Mouse (Mus musculus) olfactory bulb, adult 2 months (tissue): ENCODE measurements around the gene Tmem132d.

Source experiments
- CTCF ChIP-seq: fragments of 200-500 bp; IDR thresholded peaks from 2 replicates; pipeline ENCODE4 v1.5.1; 2012; ENCODE audit warnings: low read depth, mild to moderate bottlenecking, low read length, moderate library complexity; ENCODE audit not compliant: insufficient read depth
- POLR2A ChIP-seq: fragments of 200-500 bp; IDR thresholded peaks from 2 replicates; pipeline ENCODE4 v1.6.1; 2012; ENCODE audit warnings: mild to moderate bottlenecking, low read depth, low read length, moderate library complexity; ENCODE audit not compliant: insufficient read depth

DNA sequence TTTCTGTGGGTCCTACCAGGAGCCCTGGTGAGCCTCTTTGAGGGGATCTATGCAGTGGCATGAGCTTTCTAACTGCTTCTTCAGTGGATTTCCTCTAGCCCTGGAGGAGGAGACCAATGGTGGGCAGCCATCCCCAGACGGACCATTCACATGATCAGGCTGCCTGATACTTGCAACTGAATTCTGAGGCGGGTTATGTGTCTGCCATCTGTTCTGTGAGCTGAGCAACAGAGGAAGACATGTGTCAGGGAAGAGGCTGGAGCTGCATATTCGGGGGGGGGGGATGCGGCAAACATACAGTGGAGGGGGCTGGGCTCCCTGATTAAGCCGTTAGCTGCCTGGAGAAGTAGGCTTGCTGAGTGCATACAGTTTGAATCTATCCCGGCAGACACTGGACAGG is 19.3 kb upstream of the Tmem132d start:
- no peak for TF ChIP-seq POLR2A
- no peak for TF ChIP-seq CTCF
